Mouse (Mus musculus) right cerebral cortex, postnatal 36 days (tissue): ENCODE measurements around the gene Itpkb.

Experiments used
- DNase-seq, 2 experiments: peaks; one replicate each; pipeline ENCODE4 v3.0.0; 2022; ENCODE audit warnings: low spot score in 2 of 2, mixed read lengths in 1 of 2

The Itpkb gene

GRCm38 (mm10) chr1:180420496-180421164 is 90.3 kb downstream of the Itpkb start:
- no peak for DNase-seq

GRCm38 (mm10) chr1:180421165-180421909 is 91.1 kb downstream of the Itpkb start:
- no peak for DNase-seq

- DNase-seq = peak in 1 of 2 experiments; percentile 54
Measured at GRCm38 (mm10) chr1:180422076-180422828, 92.0 kb downstream of the Itpkb start.

DNA sequence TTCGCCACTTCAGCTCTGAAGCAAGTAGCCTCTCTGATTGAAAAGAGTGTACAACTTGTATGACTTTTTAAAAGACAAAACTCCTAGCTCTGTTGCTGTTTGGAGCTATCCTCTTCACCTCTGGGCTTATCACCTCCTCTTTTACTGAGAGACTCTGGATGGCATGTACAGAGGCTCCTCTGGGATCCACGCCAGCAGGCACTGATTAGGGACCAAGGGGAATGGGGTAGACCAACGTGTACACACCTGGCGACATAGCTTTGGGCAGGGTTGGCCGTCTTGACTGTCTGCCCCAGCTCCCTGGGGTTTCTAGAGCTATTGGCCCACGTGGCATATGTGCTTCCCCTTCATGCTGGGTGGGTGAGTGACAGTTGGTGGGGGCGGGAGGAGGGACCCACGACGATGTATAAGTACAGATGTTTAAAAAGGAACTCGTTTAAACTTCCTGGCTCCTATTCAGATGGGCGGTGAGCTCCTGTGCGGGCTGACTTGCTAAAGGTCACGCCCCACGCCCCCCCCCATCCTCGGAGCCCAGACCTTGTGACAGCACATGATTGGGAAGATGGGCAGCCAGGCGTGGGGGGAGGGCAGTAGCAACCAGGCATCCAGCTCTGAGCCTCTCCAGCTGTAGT is 92.8 kb downstream of the Itpkb start:
- DNase-seq = no peak

DNA sequence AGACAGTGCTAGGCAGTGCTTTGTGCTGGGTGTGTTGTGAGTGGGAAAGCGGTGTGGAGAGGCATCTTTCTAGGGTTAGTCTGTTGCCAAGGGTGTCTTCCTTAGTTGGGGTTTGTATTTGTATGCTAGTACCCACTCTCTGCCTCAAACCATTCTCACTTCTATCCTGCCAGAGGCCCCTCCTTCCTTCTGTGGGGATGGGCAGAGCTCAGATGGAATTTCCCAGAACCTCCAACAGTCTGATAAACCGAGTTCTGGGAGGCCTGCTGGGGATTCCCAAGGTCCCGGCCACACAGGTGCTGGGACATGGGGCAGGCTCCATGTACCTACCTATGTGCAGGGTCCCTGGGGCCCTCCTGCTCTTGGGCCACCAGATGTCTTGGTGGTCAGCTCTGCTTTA is 93.6 kb downstream of the Itpkb start:
- DNase-seq = no peak

GRCm38 (mm10) chr1:180426405-180426804 is 96.1 kb downstream of the Itpkb start:
- no peak for DNase-seq

GRCm38 (mm10) chr1:180427685-180428084 is 97.4 kb downstream of the Itpkb start:
- peak; percentile 63 to 64 for DNase-seq

GRCm38 (mm10) chr1:180428101-180428712 is 97.9 kb downstream of the Itpkb start:
- no peak for DNase-seq

- no peak for DNase-seq
Measured at GRCm38 (mm10) chr1:180428871-180429270, 98.6 kb downstream of the Itpkb start.

DNA sequence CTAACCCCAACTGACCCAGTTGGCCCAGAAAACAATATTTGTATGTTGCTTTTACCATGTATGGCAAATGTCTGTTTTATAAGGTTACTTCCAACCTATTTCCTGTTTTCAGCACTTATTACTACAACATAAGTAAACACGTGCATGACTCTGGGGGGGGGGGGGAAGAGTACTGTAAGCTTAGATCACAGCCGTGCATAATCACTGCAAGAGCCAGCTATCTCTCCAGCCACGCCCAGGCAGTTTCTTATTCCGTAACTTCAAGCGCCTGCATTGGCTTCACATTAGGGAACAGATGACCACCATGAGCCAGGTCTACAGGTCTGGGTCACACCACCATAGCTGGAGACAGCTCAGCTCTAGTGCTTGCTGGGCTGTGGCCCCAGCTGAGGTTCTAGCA is 99.5 kb downstream of the Itpkb start:
- DNase-seq = no peak

DNA sequence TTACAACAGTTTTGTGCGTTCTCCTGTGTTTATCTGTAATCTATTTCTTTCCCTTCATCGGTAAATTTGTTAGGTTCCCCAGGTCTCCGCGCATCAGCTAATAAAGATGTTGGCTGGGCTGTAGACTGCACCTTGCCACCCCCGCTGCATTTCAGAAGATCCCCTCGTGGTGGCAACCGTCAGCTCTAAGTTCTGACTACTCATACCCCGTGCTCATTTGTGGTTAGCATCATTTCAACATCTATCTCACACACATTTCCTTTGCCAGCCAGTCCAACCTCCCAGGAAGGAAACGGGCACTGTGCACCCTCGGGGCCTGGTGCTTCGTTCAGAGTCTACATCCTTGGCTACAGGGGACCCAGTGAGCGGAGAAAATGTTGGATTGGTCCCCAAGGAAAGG is 101.5 kb downstream of the Itpkb start:
- DNase-seq = no peak

DNA sequence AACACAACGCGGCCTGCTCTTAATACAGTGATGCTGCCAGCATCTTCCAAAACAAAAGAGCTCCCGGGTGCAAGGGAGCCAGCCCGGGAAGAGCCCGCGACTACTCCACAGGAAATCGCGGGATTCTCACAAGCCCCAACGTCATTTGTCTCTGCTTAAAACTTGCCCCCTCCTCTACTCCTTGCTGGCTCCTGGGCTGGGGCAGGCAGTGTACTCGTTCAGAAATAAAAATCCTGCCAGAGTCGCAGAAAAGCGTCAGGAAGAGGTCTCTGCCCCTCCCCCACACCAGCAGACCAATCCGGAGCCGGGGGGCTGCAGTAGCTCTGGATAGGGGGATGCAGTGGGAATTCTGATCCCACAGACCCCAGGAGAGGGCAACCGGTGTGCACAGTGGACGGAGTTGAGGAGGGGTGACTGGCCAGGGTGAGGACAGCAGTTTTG is 102.8 kb downstream of the Itpkb start:
- no peak for DNase-seq

- DNase-seq = peak in 1 of 2 experiments; percentile 49
Measured at GRCm38 (mm10) chr1:180433796-180434566, 103.7 kb downstream of the Itpkb start.

DNA sequence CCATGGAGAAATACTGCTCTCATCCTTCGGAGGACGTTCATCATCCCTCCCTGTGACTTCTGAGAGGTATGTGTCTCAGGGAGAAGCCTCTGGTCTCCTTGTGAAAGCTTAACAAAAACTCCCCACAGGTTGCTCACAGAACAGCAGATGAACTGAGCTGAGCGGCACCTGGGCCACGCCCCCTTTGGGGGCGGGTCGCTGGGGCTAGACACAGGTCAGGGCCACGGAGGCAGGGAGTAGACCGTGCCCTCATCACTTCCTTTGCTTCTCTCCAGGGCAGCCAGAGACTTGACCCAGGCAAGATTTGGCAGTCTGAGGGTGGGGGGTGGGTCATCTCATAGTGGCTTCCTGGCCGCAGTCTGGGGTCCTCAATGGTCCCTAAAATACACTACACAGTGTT is 104.6 kb downstream of the Itpkb start:
- DNase-seq = no peak

DNA sequence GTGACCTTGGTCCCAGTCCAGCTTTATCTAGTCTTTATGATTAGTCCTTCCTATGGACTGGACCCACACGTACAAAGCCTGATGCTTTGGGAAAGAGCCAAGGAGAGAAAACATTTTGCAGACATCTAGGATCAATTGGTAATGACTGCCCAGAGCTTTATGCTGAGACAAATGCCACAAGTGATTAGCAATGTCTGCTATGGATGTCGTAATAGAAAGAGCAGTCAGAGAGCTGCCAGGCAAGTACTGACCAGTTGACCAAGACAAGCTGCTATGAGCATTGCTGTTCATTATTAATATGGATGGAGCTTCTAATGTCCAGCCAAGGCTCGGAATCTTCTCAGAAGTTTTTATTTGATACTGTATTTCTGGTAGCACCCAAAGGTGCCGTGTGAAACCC is 109.2 kb downstream of the Itpkb start:
- no peak for DNase-seq

- DNase-seq = no peak
Measured at GRCm38 (mm10) chr1:180444411-180444810, 114.1 kb downstream of the Itpkb start.

DNA sequence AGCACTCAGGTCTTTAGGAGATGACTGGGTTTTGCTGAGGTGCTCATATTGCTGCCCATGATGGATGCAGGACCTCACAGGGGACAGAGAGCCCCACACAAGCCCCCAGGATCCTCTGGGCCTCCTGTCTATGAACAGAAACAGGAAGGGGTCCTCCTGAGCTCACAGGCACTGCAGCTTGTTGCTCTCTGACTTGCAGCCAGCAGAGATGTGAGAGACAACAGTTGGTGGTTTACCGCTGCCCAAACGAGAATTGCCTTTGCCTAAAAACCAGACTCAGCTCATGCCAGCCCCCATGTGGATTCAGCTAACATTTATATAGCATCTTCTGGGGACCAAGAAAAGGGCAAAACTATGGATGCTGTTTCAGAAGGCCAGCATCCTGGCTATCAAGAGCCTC is 119.4 kb downstream of the Itpkb start:
- no peak for DNase-seq

- no peak for DNase-seq
Measured at GRCm38 (mm10) chr1:180458274-180458673, 128.0 kb downstream of the Itpkb start.

GRCm38 (mm10) chr1:180458680-180459079 is 128.4 kb downstream of the Itpkb start:
- DNase-seq = no peak

GRCm38 (mm10) chr1:180460721-180461120 is 130.4 kb downstream of the Itpkb start:
- DNase-seq = no peak

- peak; percentile 26 to 37 for DNase-seq
Measured at GRCm38 (mm10) chr1:180462396-180462795, 132.1 kb downstream of the Itpkb start.
